Mouse (Mus musculus): ENCODE data around the gene Calhm1. TPM values are rescaled to one million over a fixed set of nuclear protein-coding genes. Genes with fewer than 3 reads are reported as not detected.
A peak's percentile ranks its signal among the peaks of the same experiment; 100 is the strongest.

Gene Calhm1
- total RNA-seq (2021): not detected

DNA sequence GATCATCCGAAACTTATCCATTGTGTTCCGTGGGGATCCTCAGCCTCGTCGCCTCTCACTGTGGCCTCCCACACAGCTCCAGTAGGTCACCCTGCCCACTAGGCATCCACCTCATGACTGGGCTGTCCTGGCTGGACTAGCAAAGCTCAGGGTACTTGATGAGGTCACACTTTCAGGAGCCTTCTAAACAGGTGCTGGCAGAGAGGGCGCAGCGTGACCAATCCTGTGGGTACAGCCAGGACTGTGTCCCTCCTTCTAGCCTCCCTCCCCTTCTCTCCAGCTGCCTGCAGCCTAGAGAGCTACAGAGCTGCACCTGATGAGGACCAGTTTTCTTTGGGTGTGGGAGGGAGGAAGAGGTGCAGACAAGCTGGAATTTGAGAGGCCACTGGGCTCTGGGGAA, at the start of gene Calhm1:
Gene Calhm1 (minus strand): TSS at position 101 of the 400 bp plus-strand sequence.
- intact Hi-C loops (cut with DNase I): no loop called here
- no peak for DNase-seq (ENCODE audit: low spot score in 2 of 2)

DNA sequence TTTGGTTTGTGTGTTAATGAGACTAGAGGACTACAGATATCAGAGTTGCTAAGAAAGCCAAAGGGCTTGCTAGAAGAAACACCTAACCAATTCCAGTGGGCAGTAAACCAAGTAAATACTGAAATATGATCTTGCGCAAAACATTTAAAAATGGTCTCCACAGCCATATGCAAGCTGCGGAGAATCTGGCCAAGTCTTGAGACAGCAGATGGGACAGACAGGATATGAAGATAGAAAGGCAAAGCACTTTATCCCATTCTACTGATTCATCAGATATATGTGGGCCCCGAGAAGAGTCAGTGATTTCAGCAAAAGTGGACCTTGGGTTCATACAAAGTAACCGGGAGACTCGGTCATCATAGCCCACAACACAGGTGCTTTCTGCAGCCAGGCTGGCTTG, 48.1 kb upstream of the Calhm1 start:
- no peak for DNase-seq (ENCODE audit: low spot score in 2 of 2)
- intact Hi-C loops (cut with DNase I): no loop called here

GRCm38 (mm10) chr19:47188515-47189128, 44.6 kb upstream of the Calhm1 start:
- no peak for DNase-seq (ENCODE audit: low spot score in 2 of 2)
- intact Hi-C loops (cut with DNase I): no loop called here

- intact Hi-C loops (cut with DNase I): no loop called here
- peak in 1 of 2 experiments; percentile 45 for DNase-seq (ENCODE audit: low spot score in 2 of 2)
Measured at GRCm38 (mm10) chr19:47186514-47187275, 42.6 kb upstream of the Calhm1 start.

- intact Hi-C loops (cut with DNase I): no loop called here
- no peak for DNase-seq (ENCODE audit: low spot score in 2 of 2)
Measured at GRCm38 (mm10) chr19:47184736-47185135, 40.7 kb upstream of the Calhm1 start.

DNA sequence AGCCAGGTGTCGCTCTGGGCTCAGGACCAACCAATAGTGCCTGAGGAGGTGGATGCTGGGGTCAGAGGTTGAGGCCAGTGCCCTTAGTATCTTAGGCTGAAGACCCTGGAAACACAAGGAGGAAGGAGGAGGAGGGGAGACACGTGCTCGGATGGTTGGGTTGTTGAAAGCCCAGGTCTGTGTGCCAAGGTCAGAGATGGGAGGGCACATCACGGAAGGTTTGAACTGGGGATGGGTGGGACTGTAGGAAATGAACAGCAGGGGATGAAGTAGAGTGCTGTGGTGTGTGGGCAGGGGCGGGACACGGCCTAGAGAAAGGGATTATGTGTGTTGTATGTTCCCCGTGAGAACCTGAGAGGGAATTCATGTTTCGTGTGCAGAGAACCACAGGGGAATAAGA, 40.2 kb upstream of the Calhm1 start:
- intact Hi-C loops (cut with DNase I): no loop called here
- DNase-seq (ENCODE audit: low spot score in 2 of 2): no peak

- DNase-seq (ENCODE audit: low spot score in 2 of 2): no peak
- intact Hi-C loops (cut with DNase I): no loop called here
Measured at GRCm38 (mm10) chr19:47180011-47180410, 36.0 kb upstream of the Calhm1 start.

- DNase-seq (ENCODE audit: low spot score in 2 of 2): peak; percentile 47 to 71
- intact Hi-C loops (cut with DNase I): loop anchor here (2.0 to 5.0 kb wide), 2 partner anchors 43 to 79 kb away; no protein-coding TSS in a partner anchor
Measured at GRCm38 (mm10) chr19:47179272-47179809, 35.3 kb upstream of the Calhm1 start.

DNA sequence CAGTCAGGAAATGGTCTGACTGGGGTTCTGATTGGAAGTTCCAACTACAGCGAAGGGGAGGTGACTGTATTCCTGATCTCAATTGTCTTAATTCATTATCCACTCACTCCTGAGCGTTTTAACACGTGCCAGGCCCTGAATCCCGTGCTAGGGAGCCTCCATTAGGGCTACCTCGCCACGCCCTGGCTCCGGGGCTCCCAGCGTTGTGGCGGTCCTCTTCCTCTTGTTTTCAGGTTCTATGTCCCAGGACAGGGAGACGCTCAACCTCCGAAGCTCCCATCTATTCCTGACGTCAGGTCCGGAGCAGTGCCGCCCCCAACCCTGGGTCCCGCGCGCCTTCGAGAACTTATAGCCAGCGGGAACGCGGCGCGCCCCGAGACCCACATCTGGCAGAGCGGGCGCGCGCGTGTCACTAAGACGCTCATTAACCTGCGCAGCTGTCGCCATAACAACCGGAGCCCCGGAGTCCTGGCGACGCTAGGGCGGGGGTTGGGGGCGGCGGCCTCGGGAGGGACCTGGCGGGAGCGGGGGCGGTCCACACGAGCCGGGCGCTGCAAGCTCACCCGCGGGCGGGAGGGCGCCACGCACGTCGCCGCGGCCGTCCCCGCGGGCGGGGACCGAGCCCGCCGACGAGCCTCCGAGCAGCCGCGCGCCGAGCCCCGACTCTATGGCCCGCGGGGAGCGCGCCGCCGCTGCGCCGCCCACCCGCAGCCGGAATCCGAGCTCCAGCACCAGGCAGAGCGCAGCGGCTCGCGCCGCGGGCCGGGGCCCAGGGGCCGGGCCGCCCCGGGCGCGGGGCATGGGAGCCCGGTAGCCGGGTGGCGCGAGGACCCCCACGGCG, 34.6 kb upstream of the Calhm1 start, which contains the start of gene Neurl1a:
Gene Neurl1a (plus strand): TSS at position 390 of the 841 bp plus-strand sequence.
- peak; percentile 73 to 78 for DNase-seq (ENCODE audit: low spot score in 2 of 2)
- intact Hi-C loops (cut with DNase I): loop anchor here (2.0 to 5.0 kb wide), 2 partner anchors 44 to 80 kb away; no protein-coding TSS in a partner anchor

DNA sequence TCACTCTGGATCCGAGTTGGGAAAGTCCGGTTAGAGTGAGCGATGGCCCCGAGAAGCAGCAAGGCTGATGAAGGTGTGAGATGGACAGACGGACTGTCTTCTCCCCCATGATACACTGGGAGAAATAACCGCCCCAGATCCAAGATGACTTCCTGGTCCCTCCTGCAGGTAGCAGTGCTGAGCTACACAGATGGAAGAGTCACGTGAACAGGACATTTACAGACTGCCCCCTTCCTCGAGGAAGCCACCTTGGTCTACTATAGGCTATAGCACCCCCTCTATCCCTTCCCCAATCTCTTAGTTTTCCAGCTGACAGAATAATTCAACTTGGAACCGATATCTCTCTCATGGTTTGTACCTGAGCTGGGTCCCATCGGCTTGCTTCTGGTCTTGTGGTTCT, 33.9 kb upstream of the Calhm1 start:
- peak; percentile 38 for DNase-seq (ENCODE audit: low spot score in 2 of 2)
- intact Hi-C loops (cut with DNase I): loop anchor here (2.0 to 5.0 kb wide), 2 partner anchors 44 to 81 kb away; no protein-coding TSS in a partner anchor

- intact Hi-C loops (cut with DNase I): loop anchor here (2.0 to 5.0 kb wide), 2 partner anchors 45 to 162 kb away; no protein-coding TSS in a partner anchor
- no peak for DNase-seq (ENCODE audit: low spot score in 2 of 2)
Measured at GRCm38 (mm10) chr19:47176916-47177505, 33.0 kb upstream of the Calhm1 start.

DNA sequence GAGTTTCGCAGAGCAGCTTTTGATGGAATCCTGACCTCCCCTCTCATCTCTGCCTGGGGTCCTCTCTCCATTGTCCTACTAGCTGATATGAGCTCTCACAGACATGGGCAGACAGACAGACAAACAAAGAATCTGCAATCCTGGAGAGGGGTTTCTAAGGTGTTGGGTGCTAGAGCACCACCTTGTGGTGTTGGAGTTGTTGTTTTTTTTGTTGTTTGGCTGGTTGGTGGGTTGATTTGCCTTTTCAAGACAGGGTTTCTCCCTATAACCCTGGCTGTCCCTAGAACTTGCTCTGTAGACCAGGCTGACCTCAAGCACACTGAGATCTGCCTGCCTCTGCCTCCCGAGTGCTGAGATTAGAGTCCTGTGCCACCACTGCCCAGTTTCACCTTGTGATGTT, 31.4 kb upstream of the Calhm1 start:
- intact Hi-C loops (cut with DNase I): loop anchor here (5.0 kb wide), 1 partner anchor 47 kb away; no protein-coding TSS in a partner anchor
- DNase-seq (ENCODE audit: low spot score in 2 of 2): no peak

DNA sequence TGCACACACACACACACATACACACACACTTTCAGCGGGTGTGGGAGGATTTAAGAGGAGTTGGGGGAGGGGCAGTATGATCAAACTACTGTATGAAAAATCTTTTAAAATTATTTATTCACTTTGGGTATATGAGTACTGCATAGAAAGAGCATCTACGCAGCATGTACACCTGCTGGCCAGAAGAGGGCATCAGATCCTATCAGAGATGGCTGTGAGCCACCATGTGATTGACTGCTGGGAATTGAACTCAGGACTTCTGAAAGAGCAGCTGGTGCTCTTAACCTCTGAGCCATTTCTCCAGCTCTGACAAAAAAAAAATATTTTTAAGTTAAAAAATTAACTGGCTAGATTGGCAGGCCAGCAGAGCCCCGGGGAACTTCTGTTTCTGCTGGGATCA, 30.5 kb upstream of the Calhm1 start:
- intact Hi-C loops (cut with DNase I): no loop called here
- no peak for DNase-seq (ENCODE audit: low spot score in 2 of 2)

DNA sequence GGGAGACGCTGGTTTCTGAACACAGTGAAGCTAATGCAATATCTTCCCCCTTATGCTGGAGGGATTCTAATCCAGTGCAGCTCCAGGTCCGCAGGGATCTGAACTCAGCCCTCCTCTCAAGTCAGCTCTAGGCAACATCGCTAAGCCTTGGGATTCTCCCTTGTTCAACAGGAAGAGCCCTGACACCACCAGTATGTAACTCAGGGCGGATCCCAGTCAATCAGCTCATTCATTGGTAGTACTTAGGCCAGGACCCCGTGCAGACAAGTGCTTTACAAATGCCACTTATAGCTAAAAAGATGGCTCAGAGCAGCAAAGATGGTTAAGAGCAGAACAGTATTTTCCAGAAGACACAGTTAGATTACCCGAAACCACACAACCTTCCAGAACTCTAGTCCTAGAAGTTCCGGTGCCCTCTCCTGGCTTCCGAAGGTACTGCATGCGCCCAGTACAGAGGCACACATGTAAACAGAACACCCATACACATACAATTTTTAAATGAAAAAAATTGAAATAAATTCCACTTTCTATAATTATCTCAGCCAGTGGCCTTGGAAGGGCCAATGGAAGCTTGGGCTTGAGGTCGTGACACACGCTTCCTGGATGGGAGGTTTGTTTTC, 24.8 kb upstream of the Calhm1 start:
- DNase-seq (ENCODE audit: low spot score in 2 of 2): peak; percentile 82 to 89
- intact Hi-C loops (cut with DNase I): loop anchor here (2.0 to 5.0 kb wide), 2 partner anchors 48 to 102 kb away; partner anchors contain the start of gene Taf5

GRCm38 (mm10) chr19:47168223-47168622, 24.2 kb upstream of the Calhm1 start:
- no peak for DNase-seq (ENCODE audit: low spot score in 2 of 2)
- intact Hi-C loops (cut with DNase I): loop anchor here (2.0 to 5.0 kb wide), 2 partner anchors 47 to 101 kb away; partner anchors contain the start of gene Taf5

DNA sequence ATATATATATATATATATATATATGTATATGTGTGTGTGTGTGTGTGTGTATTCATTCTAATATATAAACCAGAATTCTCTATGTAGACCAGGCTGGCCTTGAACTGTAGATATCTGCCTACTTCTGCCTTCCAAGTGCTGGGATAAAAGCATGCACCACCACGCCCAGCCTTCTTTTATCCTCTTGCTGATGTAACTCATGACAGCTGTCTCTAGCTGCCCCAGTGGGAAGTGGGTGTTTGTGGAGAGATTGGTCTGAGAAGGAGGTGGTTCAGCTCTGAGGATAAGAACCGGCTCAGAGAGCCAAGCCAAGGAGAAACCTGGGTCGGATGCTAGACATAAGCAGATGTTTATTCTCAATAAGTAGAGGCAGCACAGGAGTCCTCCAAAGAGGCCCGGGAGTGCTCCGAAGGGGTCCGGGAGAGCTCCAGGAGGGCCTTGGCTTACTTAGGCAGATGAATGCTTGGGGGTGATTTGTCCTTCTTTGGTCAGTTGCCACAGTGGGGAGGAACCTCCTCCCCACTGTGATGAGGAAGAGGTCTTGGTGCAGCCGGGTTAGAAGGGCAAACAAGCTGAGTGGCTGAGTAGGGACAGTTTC, 23.7 kb upstream of the Calhm1 start:
- DNase-seq (ENCODE audit: low spot score in 2 of 2): no peak
- intact Hi-C loops (cut with DNase I): loop anchor here (2.0 to 5.0 kb wide), 2 partner anchors 47 to 100 kb away; partner anchors contain the start of gene Taf5

- intact Hi-C loops (cut with DNase I): loop anchor here (5.0 kb wide), 1 partner anchor 99 kb away; the partner anchor contains the start of gene Taf5
Measured at GRCm38 (mm10) chr19:47166758-47167157, 22.7 kb upstream of the Calhm1 start.

DNA sequence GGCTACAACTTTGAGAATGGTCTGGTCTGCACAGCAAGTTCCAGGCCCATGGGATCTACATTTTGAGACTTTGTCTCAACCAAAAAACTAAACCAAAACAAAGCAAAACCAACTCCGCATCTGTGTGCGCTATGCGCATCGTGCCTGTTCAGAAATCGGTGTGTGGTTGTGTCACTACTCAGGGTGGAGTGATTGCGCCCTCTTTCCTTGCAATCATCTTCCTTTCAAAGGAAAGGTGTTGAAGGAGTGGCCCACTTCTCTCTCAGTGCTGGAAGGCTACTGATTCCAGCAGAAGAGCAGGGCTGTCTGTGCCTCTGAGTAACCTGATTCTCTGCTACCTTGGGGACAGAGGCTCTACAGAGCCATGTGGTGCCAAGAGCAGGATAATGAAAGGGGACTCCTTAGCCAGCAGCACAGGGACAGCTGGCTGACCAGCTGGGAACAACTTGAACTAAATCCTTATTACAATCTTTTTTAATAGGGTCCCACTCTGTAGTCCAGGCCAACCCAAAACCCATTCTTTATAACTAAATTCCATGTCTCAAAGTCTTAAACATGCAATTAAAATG, 19.2 kb upstream of the Calhm1 start:
- intact Hi-C loops (cut with DNase I): no loop called here
- DNase-seq (ENCODE audit: low spot score in 2 of 2): no peak

More at GRCm38 (mm10) chr19:47166758-47167157, 22.7 kb upstream of the Calhm1 start:
- no peak for DNase-seq (ENCODE audit: low spot score in 2 of 2)
